Mouse (Mus musculus) testis, adult 2 months (tissue): ENCODE measurements around the gene Garem2.

Experiments used
- CTCF ChIP-seq: fragments of 200-500 bp; IDR thresholded peaks from 2 replicates; pipeline ENCODE4 v1.5.1; 2012; ENCODE audit warnings: low read depth, mild to moderate bottlenecking, inconsistent platforms, low read length, moderate library complexity; ENCODE audit not compliant: control insufficient read depth, insufficient read depth, insufficient replicate concordance
- POLR2A ChIP-seq: fragments of 200-500 bp; IDR thresholded peaks from 2 replicates; pipeline ENCODE4 v1.6.1; 2012; ENCODE audit warnings: low read depth, mild to moderate bottlenecking, inconsistent platforms, low read length, moderate library complexity; ENCODE audit not compliant: control insufficient read depth

DNA sequence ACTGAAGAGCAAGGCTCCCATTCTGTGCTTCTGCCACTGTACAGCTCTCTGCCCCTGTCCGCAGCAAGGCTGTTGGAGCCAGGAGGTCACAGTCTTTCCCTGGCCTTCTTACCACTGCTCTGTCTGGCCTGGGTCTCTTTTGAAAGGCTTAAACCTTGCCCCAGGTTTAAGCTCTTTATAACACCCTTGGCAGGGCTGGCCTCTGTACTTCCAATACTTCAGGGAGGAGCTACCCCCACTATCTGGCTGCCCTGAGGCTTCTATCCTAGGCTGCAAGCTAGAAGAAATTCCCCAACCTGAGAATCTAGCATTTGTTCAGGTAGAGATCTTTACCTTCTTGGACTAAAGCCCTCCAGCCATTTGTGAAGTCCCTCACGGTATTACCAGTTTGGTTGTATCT, 4.9 kb downstream of the Garem2 start:
- TF ChIP-seq CTCF, result no peak
- TF ChIP-seq POLR2A, result no peak
